7 mouse cellular contexts compared by ENCODE assay signal in genomic region chr7:81789095-81789757, GRCm38 (mm10). TPM values are rescaled to one million over a fixed set of nuclear protein-coding genes. Genes with fewer than 3 reads are reported as not detected.
DNase-seq lines count a peak whose midpoint lies in the region; ATAC-seq and TF ChIP-seq lines count a peak whose summit lies in the region.

TSS of gene 3110040N11Rik (minus strand) at chr7:81789478.

- H3K36me3 ChIP-seq in embryonic facial prominence, embryonic 10.5 days (replicated peaks), result peaks cover 45% of the 10 kb centered on the region
- H3K36me3 ChIP-seq in intestine, postnatal 0 days (ENCODE audit: control insufficient read depth, insufficient read depth), result peaks cover 16% of the 10 kb centered on the region
- peaks cover 36% of the 10 kb centered on the region for H3K36me3 ChIP-seq in midbrain, embryonic 12.5 days
- H3K36me3 ChIP-seq in small intestine, adult 2 months (ENCODE audit: control insufficient read depth, insufficient read depth, low read length), result peaks cover 6% of the 10 kb centered on the region

- peak; percentile 92 for ATAC-seq in intestine, postnatal 0 days
- peak; percentile 94 for ATAC-seq in midbrain, embryonic 12.5 days (ENCODE audit: low FRiP score, low read depth)

- H3K4me2 ChIP-seq in intestine, postnatal 0 days (replicated peaks; ENCODE audit: low read depth), result peak within 1 kb of the TSS; percentile 90
- peak within 1 kb of the TSS; percentile 73 for H3K4me2 ChIP-seq in midbrain, embryonic 12.5 days (replicated peaks)

- no peaks in the 10 kb centered on the region for H3K9me3 ChIP-seq in embryonic facial prominence, embryonic 10.5 days
- H3K9me3 ChIP-seq in intestine, postnatal 0 days (ENCODE audit: control insufficient read depth), result no peaks in the 10 kb centered on the region
- no peaks in the 10 kb centered on the region for H3K9me3 ChIP-seq in midbrain, embryonic 12.5 days

- peak; percentile 88 for DNase-seq in adrenal gland, postnatal 10 days
- peak; percentile 90 for DNase-seq in embryonic facial prominence, embryonic 10.5 days (ENCODE audit: low spot score)
- DNase-seq in gonadal fat pad, adult 2 months (ENCODE audit: low read depth), result peak; percentile 37
- DNase-seq in left cerebral cortex, postnatal 4 days, result peak; percentile 88

- H3K4me3 ChIP-seq in embryonic facial prominence, embryonic 10.5 days, result peak within 1 kb of the TSS; percentile 68
- H3K4me3 ChIP-seq in intestine, postnatal 0 days (ENCODE audit: low read depth, low read length), result peak within 1 kb of the TSS; percentile 59
- H3K4me3 ChIP-seq in midbrain, embryonic 12.5 days, result peak within 1 kb of the TSS; percentile 62
- H3K4me3 ChIP-seq in small intestine, adult 2 months (ENCODE audit: low read depth, low read length), result peak within 1 kb of the TSS; percentile 86

- under 1% methylated on average over 38 of the region's 38 CpGs for WGBS in embryonic facial prominence, embryonic 10.5 days
- under 1% methylated on average over 38 of the region's 38 CpGs for WGBS in intestine, postnatal 0 days
- under 1% methylated on average over 38 of the region's 38 CpGs for WGBS in midbrain, embryonic 12.5 days
- under 1% methylated on average over 38 of the region's 38 CpGs for WGBS in small intestine, adult 2 months

- H3K4me1 ChIP-seq in embryonic facial prominence, embryonic 10.5 days, result peaks cover 15% of the 10 kb centered on the region
- H3K4me1 ChIP-seq in intestine, postnatal 0 days (replicated peaks; ENCODE audit: control insufficient read depth, insufficient read depth, low read length), result no peaks in the 10 kb centered on the region; the same call in 1 of the 2 replicates
- peaks cover 12% of the 10 kb centered on the region for H3K4me1 ChIP-seq in midbrain, embryonic 12.5 days
- peaks cover 3% of the 10 kb centered on the region for H3K4me1 ChIP-seq in small intestine, adult 2 months (ENCODE audit: control insufficient read depth, insufficient read depth, insufficient read length, low read length)

- peak; percentile 80 for TF ChIP-seq CTCF in intestine, postnatal 0 days (IDR thresholded peaks at IDR 0.05; ENCODE audit: low read depth)
- peak; percentile 24; the same call in 1 of the 2 replicates for TF ChIP-seq CTCF in small intestine, adult 2 months (IDR thresholded peaks at IDR 0.05; ENCODE audit: extremely low read depth, insufficient read length, insufficient replicate concordance, low read depth, low read length)

- TF ChIP-seq POLR2A in small intestine, adult 2 months (IDR thresholded peaks at IDR 0.05; ENCODE audit: low read depth, low read length), result peak; percentile 83

- peak within 1 kb of the TSS; percentile 93 for H3K27ac ChIP-seq in embryonic facial prominence, embryonic 10.5 days (replicated peaks)
- peak within 1 kb of the TSS; percentile 95 for H3K27ac ChIP-seq in intestine, postnatal 0 days (ENCODE audit: low read depth, low read length)
- H3K27ac ChIP-seq in midbrain, embryonic 12.5 days (replicated peaks), result peak within 1 kb of the TSS; percentile 99
- H3K27ac ChIP-seq in small intestine, adult 2 months (ENCODE audit: insufficient read depth, low read depth, low read length), result peak within 1 kb of the TSS; percentile 93

- intact Hi-C loops in left cerebral cortex, postnatal 4 days (cut with DNase I), result loop anchor here (10.0 kb wide), 1 partner anchor 324 kb away; no protein-coding TSS in a partner anchor

- H3K27me3 ChIP-seq in embryonic facial prominence, embryonic 10.5 days (replicated peaks; ENCODE audit: low read depth, poor library complexity, severe bottlenecking), result no peaks in the 10 kb centered on the region
- no peaks in the 10 kb centered on the region for H3K27me3 ChIP-seq in intestine, postnatal 0 days (replicated peaks; ENCODE audit: control insufficient read depth, insufficient read depth, low read length)
- no peaks in the 10 kb centered on the region for H3K27me3 ChIP-seq in midbrain, embryonic 12.5 days
- H3K27me3 ChIP-seq in small intestine, adult 2 months (ENCODE audit: control insufficient read depth, insufficient read depth, low read length), result no peaks in the 10 kb centered on the region

- peak within 1 kb of the TSS; percentile 57 for H3K9ac ChIP-seq in intestine, postnatal 0 days (ENCODE audit: low read depth, low read length)
- peak within 1 kb of the TSS; percentile 72 for H3K9ac ChIP-seq in midbrain, embryonic 12.5 days (replicated peaks)

RNA-seq across cellular contexts. Expression of gene 3110040N11Rik, which starts in this region (rescaled TPM):
- 10 to 100 TPM; 30.3 to 30.4 TPM for total RNA-seq in adrenal gland, postnatal 10 days (2021)
- polyA plus RNA-seq in embryonic facial prominence, embryonic 10.5 days (2016; fragmentation: Nextera tagmentation; extraction: Ambion mirVana), result 42.6 and 50.2 TPM in 2 replicates
- polyA plus RNA-seq in gonadal fat pad, adult 2 months (2012; rRNA removed), result 35.6 and 60.7 TPM in 2 replicates
- 48.9 and 49.8 TPM in 2 replicates for polyA plus RNA-seq in intestine, postnatal 0 days (2015; fragmentation: Nextera tagmentation; extraction: Ambion mirVana)
- total RNA-seq in left cerebral cortex, postnatal 4 days (2021), result 10 to 100 TPM; 41.1 to 49.1 TPM
- 43.2 and 45.0 TPM in 2 replicates for polyA plus RNA-seq in midbrain, embryonic 12.5 days (2016; fragmentation: Nextera tagmentation; extraction: Ambion mirVana)
- 17.0 and 23.4 TPM in 2 replicates for polyA plus RNA-seq in small intestine, adult 2 months (2012; rRNA removed)

Comparison
In these comparisons a context has a peak if more than half of its experiments do, and no peak if none do; other contexts are left out.
1. Peak in every context shown above with its lines: DNase-seq, ATAC-seq, H3K4me3 ChIP-seq and H3K27ac ChIP-seq.
2. DNase-seq: peak in every context shown above with its lines; median percentile 90 in embryonic facial prominence, embryonic 10.5 days; 88 in adrenal gland, postnatal 10 days; 88 in left cerebral cortex, postnatal 4 days; 37 in gonadal fat pad, adult 2 months.